Mouse (Mus musculus) stomach, embryonic 14.5 days (tissue): ENCODE measurements around the gene Mast4. TPM values are rescaled to one million over a fixed set of nuclear protein-coding genes. Genes with fewer than 3 reads are reported as not detected.

Experiments used
- ATAC-seq: fragments of 200-750 bp; cut with Nextera tagmentation; 2 replicates; pipeline ENCODE4 v1.8.0; 2017; ENCODE audit warnings: low read depth, moderate TSS enrichment; ENCODE audit not compliant: insufficient number of reproducible peaks, insufficient read depth, low FRiP score
- H3K27ac ChIP-seq: fragments of 300-500 bp; sonication (generic); 2 replicates; pipeline ENCODE4 v1.5.1; 2014; ENCODE audit warnings: mild to moderate bottlenecking, low read length, moderate library complexity, mixed read lengths
- H3K27me3 ChIP-seq: fragments of 300-500 bp; sonication (generic); 2 replicates; pipeline ENCODE4 v1.6.1; 2014; ENCODE audit warnings: low read length, control low read depth, mixed read lengths; ENCODE audit not compliant: control insufficient read depth, insufficient read depth
- H3K36me3 ChIP-seq: fragments of 300-500 bp; sonication (generic); 2 replicates; pipeline ENCODE4 v1.6.1; 2014; ENCODE audit warnings: mild to moderate bottlenecking, control low read depth, low read length, moderate library complexity, mixed read lengths; ENCODE audit not compliant: control insufficient read depth, insufficient read depth
- H3K4me1 ChIP-seq: fragments of 300-500 bp; sonication (generic); 2 replicates; pipeline ENCODE4 v1.6.1; 2014; ENCODE audit warnings: low read length, control low read depth, mixed read lengths; ENCODE audit not compliant: control insufficient read depth, insufficient read depth
- H3K4me2 ChIP-seq: fragments of 300-500 bp; sonication (generic); replicated peaks from 2 replicates; pipeline ENCODE4 v1.6.1; 2014; ENCODE audit warnings: low read depth, low read length, control low read depth
- H3K4me3 ChIP-seq: fragments of 300-500 bp; sonication (generic); 2 replicates; pipeline ENCODE4 v1.5.1; 2014; ENCODE audit warnings: low read depth, low read length, control low read depth
- H3K9ac ChIP-seq: fragments of 300-500 bp; sonication (generic); replicated peaks from 2 replicates; pipeline ENCODE4 v1.6.1; 2014; ENCODE audit warnings: low read depth, mild to moderate bottlenecking, control low read depth, low read length, moderate library complexity, mixed read lengths
- H3K9me3 ChIP-seq: fragments of 300-500 bp; sonication (generic); 2 replicates; pipeline ENCODE4 v1.6.1; 2016; ENCODE audit warnings: low read depth, low read length, control low read depth; ENCODE audit not compliant: control insufficient read depth
- WGBS: fragments of 180-500 bp; shearing (Covaris S2); extraction: QIAGEN DNeasy Blood & Tissue Kit; methylation state at CpG from one replicate; pipeline ENCODE4 v1.1.7; 2014; 5-methylcytosine and 5-hydroxymethylcytosine counted together
- polyA plus RNA-seq: library from polyadenylated mRNA; unstranded; fragments of >200 nt; fragmentation: Nextera tagmentation; extraction: Ambion mirVana; gene quantifications from 2 replicates; pipeline ENCODE4 v1.2.1, GENCODE M21; 2014

The Mast4 gene
- polyA plus RNA-seq, 1 experiment from 2014 or later: 48.0 TPM

- H3K4me1 ChIP-seq: no peaks in the 10 kb centered on the region
- WGBS: 75% methylated on average over 19 of the region's 19 CpGs
- no peaks in the 10 kb centered on the region for H3K9me3 ChIP-seq
- no peak overlapping the region for H3K27ac ChIP-seq
- peaks cover 25% of the 10 kb centered on the region for H3K36me3 ChIP-seq
- H3K27me3 ChIP-seq: no peaks in the 10 kb centered on the region
- H3K9ac ChIP-seq: no peak overlapping the region
- ATAC-seq: no peak
- H3K4me2 ChIP-seq: no peak overlapping the region
- no peak overlapping the region for H3K4me3 ChIP-seq
Measured at GRCm38 (mm10) chr13:102753714-102754556, 580.4 kb downstream of the Mast4 start.

GRCm38 (mm10) chr13:102749891-102750290 lies 584.4 kb downstream of the Mast4 start:
- Histone ChIP-seq H3K36me3 (peaks cover 19% of the 10 kb centered on the region; the same call in 1 of the 2 replicates), H3K27ac (no peak overlapping the region), H3K4me1 (no peaks in the 10 kb centered on the region), H3K4me2 (no peak overlapping the region), H3K9me3 (no peaks in the 10 kb centered on the region), H3K9ac (no peak overlapping the region), H3K27me3 (no peaks in the 10 kb centered on the region), H3K4me3 (no peak overlapping the region)
- 60% methylated on average over 10 of the region's 10 CpGs for WGBS
- no peak for ATAC-seq

GRCm38 (mm10) chr13:102749194-102749593 lies 585.1 kb downstream of the Mast4 start:
- WGBS: 64% methylated on average over 6 of the region's 6 CpGs

DNA sequence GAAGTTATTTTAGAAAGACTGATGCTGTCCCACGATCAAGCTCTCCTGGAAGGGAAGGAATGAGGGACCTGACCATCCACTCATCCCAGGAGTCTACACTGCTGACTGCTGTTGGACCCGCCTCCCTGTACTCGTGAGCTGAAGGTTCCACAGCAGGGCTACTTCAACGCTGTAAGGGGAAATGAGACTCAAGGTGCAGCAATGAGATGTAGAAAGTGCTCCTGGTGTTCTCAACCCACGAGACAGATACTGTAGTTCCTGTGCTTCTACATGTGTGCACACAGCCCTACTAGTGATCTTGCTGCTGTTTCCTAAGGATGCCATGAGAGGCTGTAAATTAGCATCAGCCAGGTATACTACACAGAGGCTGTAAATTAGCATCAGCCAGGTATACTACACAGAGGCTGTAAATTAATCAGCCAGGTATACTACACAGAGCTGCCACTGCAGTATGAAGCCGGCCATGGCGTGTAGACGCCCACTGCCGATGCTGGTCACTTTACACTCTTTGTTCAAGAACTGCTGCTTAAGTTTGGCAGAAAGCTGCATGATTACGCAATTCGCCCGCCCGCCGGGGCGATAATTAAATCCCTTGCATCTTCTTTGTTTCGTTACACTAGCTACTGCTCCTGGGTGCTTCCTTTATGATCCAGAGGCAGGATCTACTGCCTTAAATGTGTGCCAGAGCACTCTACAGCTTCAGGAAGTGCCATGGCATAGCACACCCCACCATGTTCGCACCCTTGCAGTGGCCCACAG lies 587.3 kb downstream of the Mast4 start:
- no peak overlapping the region for H3K27ac ChIP-seq
- H3K4me2 ChIP-seq: no peak overlapping the region
- no peaks in the 10 kb centered on the region for H3K9me3 ChIP-seq
- H3K4me3 ChIP-seq: no peak overlapping the region
- no peak overlapping the region for H3K9ac ChIP-seq
- ATAC-seq: no peak
- 89% methylated on average over 17 of the region's 17 CpGs for WGBS
- peaks cover 19% of the 10 kb centered on the region; the same call in 1 of the 2 replicates for H3K36me3 ChIP-seq
- no peaks in the 10 kb centered on the region for H3K27me3 ChIP-seq
- no peaks in the 10 kb centered on the region for H3K4me1 ChIP-seq

More at GRCm38 (mm10) chr13:102749194-102749593, 585.1 kb downstream of the Mast4 start:
- Histone ChIP-seq H3K9ac (no peak overlapping the region), H3K4me3 (no peak overlapping the region), H3K36me3 (peaks cover 19% of the 10 kb centered on the region; the same call in 1 of the 2 replicates), H3K4me1 (no peaks in the 10 kb centered on the region), H3K27ac (no peak overlapping the region), H3K4me2 (no peak overlapping the region), H3K27me3 (no peaks in the 10 kb centered on the region), H3K9me3 (no peaks in the 10 kb centered on the region)
- ATAC-seq: no peak

GRCm38 (mm10) chr13:102745626-102746342 lies 588.5 kb downstream of the Mast4 start:
- WGBS: 88% methylated on average over 9 of the region's 9 CpGs

GRCm38 (mm10) chr13:102745270-102745600 lies 589.1 kb downstream of the Mast4 start:
- 90% methylated on average over 3 of the region's 3 CpGs for WGBS
- peak; percentile 58; the same call in 1 of the 2 replicates for ATAC-seq
- H3K27me3 ChIP-seq: no peaks in the 10 kb centered on the region

More at GRCm38 (mm10) chr13:102745626-102746342, 588.5 kb downstream of the Mast4 start:
- Histone ChIP-seq H3K9me3 (no peaks in the 10 kb centered on the region), H3K4me1 (no peaks in the 10 kb centered on the region), H3K27ac (no peak overlapping the region), H3K9ac (no peak overlapping the region), H3K4me3 (no peak overlapping the region), H3K4me2 (no peak overlapping the region), H3K27me3 (no peaks in the 10 kb centered on the region), H3K36me3 (peaks cover 24% of the 10 kb centered on the region; the same call in 1 of the 2 replicates)
- no peak for ATAC-seq

DNA sequence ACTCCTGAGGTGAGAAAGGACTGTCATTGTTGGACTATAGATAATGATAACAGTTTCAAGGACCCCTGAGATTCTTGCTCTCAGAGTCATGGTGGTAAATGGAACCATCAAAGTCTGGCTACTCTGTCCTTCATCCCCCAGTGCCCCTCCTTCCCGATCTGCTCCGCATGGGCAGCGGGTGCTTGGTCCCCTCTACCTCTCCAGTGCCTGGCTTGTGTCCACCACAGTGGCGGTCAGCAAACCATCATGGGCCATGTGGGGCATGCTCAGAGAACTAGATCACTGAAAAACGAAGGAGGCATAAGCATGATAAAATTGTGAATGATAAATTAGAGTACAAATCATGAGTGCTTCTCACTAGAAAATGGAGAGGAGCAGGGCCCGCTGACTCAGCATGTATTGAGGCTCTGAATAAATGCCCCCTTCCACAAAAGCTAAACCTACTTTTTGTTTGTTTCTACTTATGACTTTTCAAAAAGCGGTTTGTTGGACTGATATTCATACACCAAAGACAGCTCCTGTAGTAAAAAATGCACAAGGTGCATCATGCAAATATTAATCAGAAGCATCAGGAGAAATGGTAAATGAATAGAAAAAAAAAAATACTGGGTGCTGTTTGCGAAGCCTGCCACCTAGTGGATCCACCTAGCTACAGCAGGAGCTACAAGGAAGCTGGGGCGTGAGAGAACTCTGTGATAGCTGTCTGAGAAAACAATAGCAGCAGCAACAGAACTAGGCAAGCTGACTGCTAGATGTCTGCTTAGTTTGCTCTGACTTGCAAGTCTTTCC lies 589.6 kb downstream of the Mast4 start:
- Histone ChIP-seq H3K36me3 (peaks cover 24% of the 10 kb centered on the region), H3K27ac (no peak overlapping the region), H3K27me3 (no peaks in the 10 kb centered on the region), H3K9me3 (no peaks in the 10 kb centered on the region), H3K9ac (no peak overlapping the region), H3K4me1 (no peaks in the 10 kb centered on the region), H3K4me2 (no peak overlapping the region), H3K4me3 (no peak overlapping the region)
- 72% methylated on average over 9 of the region's 9 CpGs for WGBS
- 0 out of 2 replicates have a peak, but pooled peaks have one; percentile 14 for ATAC-seq

More at GRCm38 (mm10) chr13:102745270-102745600, 589.1 kb downstream of the Mast4 start:
- Histone ChIP-seq H3K36me3 (peaks cover 23% of the 10 kb centered on the region; the same call in 1 of the 2 replicates), H3K4me3 (no peak overlapping the region), H3K4me1 (no peaks in the 10 kb centered on the region), H3K4me2 (no peak overlapping the region), H3K27ac (no peak overlapping the region), H3K9me3 (no peaks in the 10 kb centered on the region), H3K9ac (no peak overlapping the region)
